Mouse (Mus musculus) heart, embryonic 15.5 days (tissue): ENCODE measurements around the gene Relt. TPM values are rescaled to one million over a fixed set of nuclear protein-coding genes. Genes with fewer than 3 reads are reported as not detected.

Experiments
- ATAC-seq: fragments of 200-750 bp; cut with Nextera tagmentation; replicated peaks from 2 replicates; pipeline ENCODE4 v1.8.0; 2017; ENCODE audit warnings: low read depth, moderate TSS enrichment; ENCODE audit not compliant: insufficient number of reproducible peaks, insufficient read depth, low FRiP score
- H3K27ac ChIP-seq: fragments of 300-500 bp; sonication (generic); 2 replicates; pipeline ENCODE4 v1.5.1; 2015; ENCODE audit warnings: mild to moderate bottlenecking, inconsistent platforms
- H3K27me3 ChIP-seq: fragments of 300-500 bp; sonication (generic); 2 replicates; pipeline ENCODE4 v1.6.1; 2015; ENCODE audit warnings: inconsistent platforms
- H3K36me3 ChIP-seq: fragments of 300-500 bp; sonication (generic); 2 replicates; pipeline ENCODE4 v1.6.1; 2015; ENCODE audit warnings: mild to moderate bottlenecking, inconsistent platforms
- H3K4me1 ChIP-seq: fragments of 300-500 bp; sonication (generic); replicated peaks from 2 replicates; pipeline ENCODE4 v1.6.1; 2015; ENCODE audit warnings: inconsistent platforms
- H3K4me2 ChIP-seq: fragments of 300-500 bp; sonication (generic); 2 replicates; pipeline ENCODE4 v1.6.1; 2015; ENCODE audit warnings: inconsistent platforms, mild to moderate bottlenecking, moderate library complexity
- H3K4me3 ChIP-seq: fragments of 300-500 bp; sonication (generic); 2 replicates; pipeline ENCODE4 v1.5.1; 2015; ENCODE audit warnings: mild to moderate bottlenecking, inconsistent platforms
- H3K9ac ChIP-seq: fragments of 300-500 bp; sonication (generic); 2 replicates; pipeline ENCODE4 v1.6.1; 2015; ENCODE audit warnings: mild to moderate bottlenecking, inconsistent platforms
- H3K9me3 ChIP-seq: fragments of 300-500 bp; sonication (generic); replicated peaks from 2 replicates; pipeline ENCODE4 v1.6.1; 2016; ENCODE audit warnings: inconsistent platforms
- WGBS: fragments of 180-500 bp; shearing (Covaris S2); methylation state at CpG from one replicate; pipeline ENCODE4 v1.1.7; 2015; ENCODE audit warnings: mixed read lengths; 5-methylcytosine and 5-hydroxymethylcytosine counted together
- polyA plus RNA-seq: library from polyadenylated mRNA; unstranded; fragments of >200 nt; fragmentation: Nextera tagmentation; extraction: Ambion mirVana; gene quantifications from 2 replicates; pipeline ENCODE4 v1.2.1, GENCODE M21; 2015

Gene Relt
- polyA plus RNA-seq, 1 experiment from 2014 or later = 2.5 TPM

DNA sequence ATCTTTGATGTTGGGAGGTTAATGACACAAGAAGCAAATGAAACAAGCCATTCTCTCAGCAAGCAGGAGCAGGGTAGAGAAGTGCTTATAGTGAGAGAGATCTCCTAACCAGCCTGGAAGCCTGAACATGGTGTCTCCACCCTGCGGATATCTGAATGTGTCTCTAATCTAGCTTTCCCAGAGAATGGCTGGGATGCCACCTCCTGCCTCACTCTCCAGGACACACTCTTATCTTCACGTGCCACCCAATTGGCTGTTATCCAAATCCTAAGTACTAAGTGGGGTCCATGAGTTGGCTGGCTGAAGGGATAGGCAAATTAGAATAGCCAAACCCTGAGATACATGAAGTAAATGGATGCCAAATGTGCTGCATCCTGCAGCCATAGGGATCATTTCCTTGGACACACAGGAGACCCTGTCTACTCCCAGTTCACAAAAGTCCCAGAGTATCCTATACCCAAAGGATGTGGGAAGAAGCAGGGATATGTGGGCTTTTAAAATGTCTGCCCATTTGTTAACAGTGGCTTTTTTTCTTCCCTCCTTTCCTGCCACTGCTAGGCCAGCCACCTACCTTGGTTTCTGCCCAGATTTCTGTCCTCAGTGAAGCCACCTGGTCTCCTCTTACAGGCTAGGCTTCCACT lies 18.7 kb downstream of the Relt start:
- Histone ChIP-seq H3K4me2 (no peak overlapping the region), H3K4me3 (no peak overlapping the region), H3K4me1 (peaks cover 34% of the 10 kb centered on the region), H3K9ac (no peak overlapping the region), H3K27ac (peak overlapping the region; percentile 71), H3K27me3 (no peaks in the 10 kb centered on the region), H3K36me3 (no peaks in the 10 kb centered on the region), H3K9me3 (no peaks in the 10 kb centered on the region)
- WGBS = 33% methylated on average over 2 of the region's 2 CpGs
- no peak for ATAC-seq

- ATAC-seq = no peak
- WGBS = 64% methylated on average over 2 of the region's 2 CpGs
- no peaks in the 10 kb centered on the region for H3K27me3 ChIP-seq
- H3K36me3 ChIP-seq = no peaks in the 10 kb centered on the region
- no peak overlapping the region for H3K4me3 ChIP-seq
- H3K9ac ChIP-seq = no peak overlapping the region
- H3K9me3 ChIP-seq = no peaks in the 10 kb centered on the region
- peak overlapping the region; percentile 43; the same call in 1 of the 2 replicates for H3K27ac ChIP-seq
- peaks cover 40% of the 10 kb centered on the region for H3K4me1 ChIP-seq
- H3K4me2 ChIP-seq = no peak overlapping the region
Observed at GRCm38 (mm10) chr7:100843866-100844265, 19.4 kb downstream of the Relt start.

DNA sequence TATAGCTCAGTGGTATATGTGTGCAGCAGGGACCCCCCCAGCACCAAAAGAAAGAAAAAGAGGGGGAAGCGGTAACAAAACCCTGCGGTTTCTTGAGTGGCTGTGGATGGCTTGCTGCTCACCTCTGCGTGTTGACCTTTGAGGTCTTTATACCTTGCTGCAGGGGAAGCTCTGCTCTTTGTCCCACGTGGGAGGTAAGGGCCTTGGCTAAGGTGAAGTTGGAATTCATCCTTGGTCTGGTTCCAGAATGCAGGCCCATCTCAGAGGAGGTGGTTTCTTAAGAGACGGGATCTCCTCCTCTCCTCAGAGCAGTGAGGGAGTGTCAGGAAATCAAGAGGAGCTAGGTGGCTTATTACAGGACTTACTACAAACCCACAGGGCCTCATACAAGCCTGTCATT lies 21.1 kb downstream of the Relt start:
- 91% methylated on average over 5 of the region's 5 CpGs for WGBS
- Histone ChIP-seq H3K4me1 (peaks cover 43% of the 10 kb centered on the region), H3K4me3 (no peak overlapping the region), H3K4me2 (no peak overlapping the region), H3K27me3 (no peaks in the 10 kb centered on the region), H3K9ac (no peak overlapping the region), H3K36me3 (no peaks in the 10 kb centered on the region), H3K27ac (no peak overlapping the region), H3K9me3 (no peaks in the 10 kb centered on the region)
- ATAC-seq = no peak

- no peaks in the 10 kb centered on the region for H3K9me3 ChIP-seq
- H3K4me3 ChIP-seq = no peak overlapping the region
- WGBS = 87% methylated on average over 6 of the region's 6 CpGs
- 0 out of 2 replicates have a peak, but pooled peaks cover under 1% of the 10 kb centered on the region for H3K36me3 ChIP-seq
- H3K9ac ChIP-seq = no peak overlapping the region
- H3K27ac ChIP-seq = no peak overlapping the region
- no peak overlapping the region for H3K4me2 ChIP-seq
- peaks cover 43% of the 10 kb centered on the region for H3K4me1 ChIP-seq
- no peaks in the 10 kb centered on the region for H3K27me3 ChIP-seq
- ATAC-seq = no peak
Observed at GRCm38 (mm10) chr7:100841608-100842007, 21.6 kb downstream of the Relt start.

DNA sequence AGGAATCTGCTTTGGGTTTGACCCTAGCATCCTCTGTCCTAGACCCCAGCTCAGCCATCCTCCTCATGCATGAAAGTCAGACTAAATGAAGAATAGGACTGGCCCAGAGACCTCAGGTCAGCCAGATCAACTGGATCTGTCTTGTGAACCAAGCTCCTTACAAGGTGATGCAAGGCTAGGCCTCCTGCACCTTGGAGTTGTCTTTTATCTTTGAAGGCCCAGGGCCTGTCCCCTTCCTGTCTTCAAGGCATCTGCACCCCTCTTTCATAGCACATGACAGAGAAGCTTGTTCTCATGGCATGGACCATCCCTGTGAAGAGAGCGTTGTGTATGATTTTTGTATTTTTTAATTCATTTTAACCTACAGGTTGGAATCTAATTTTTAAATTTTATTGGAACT lies 22.3 kb downstream of the Relt start:
- Histone ChIP-seq H3K27ac (no peak overlapping the region), H3K4me3 (no peak overlapping the region), H3K36me3 (peaks cover 8% of the 10 kb centered on the region), H3K27me3 (no peaks in the 10 kb centered on the region), H3K4me2 (no peak overlapping the region), H3K9ac (no peak overlapping the region), H3K9me3 (no peaks in the 10 kb centered on the region), H3K4me1 (peaks cover 38% of the 10 kb centered on the region)
- WGBS = 93% methylated on average over 1 of the region's 1 CpGs
- ATAC-seq = no peak

DNA sequence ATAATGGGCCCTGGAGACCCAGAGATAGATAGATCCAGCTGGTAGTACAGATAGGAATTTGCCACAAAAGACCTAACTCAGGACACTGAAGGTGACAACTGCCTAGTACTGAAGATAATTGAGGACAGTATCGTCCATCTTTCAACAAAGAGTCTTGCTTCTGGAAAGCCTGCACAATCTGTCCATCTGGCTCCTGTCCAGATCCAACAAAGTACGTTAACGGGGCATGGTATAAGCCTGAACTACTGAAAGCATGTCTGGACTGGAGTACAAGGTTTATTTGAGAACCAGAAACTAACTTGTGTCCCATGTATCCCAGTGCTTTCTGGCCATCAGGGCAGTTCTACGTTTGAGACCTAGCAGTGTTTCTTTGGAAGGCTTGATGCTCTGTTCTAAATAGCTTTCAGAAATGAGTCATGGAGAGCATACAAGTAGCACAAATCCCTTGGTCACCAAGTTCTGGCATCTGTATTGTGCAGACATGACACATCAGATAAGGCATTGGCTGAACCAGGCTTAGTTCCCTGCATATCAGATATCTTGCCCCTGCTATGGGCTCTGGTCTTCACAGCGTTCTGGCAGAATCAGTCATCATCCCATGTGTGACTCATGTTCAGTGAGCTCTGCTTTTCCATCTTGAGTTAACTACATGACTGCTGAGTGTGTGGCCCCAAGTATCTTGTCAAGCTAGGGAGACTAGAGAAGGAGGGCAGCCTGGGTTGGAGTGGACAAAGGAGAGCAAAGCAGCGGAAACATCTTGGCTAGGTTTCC lies 23.4 kb downstream of the Relt start:
- Histone ChIP-seq H3K27ac (peak overlapping the region; percentile 16; the same call in 1 of the 2 replicates), H3K27me3 (no peaks in the 10 kb centered on the region), H3K4me3 (no peak overlapping the region), H3K36me3 (peaks cover 16% of the 10 kb centered on the region), H3K4me2 (no peak overlapping the region), H3K9ac (no peak overlapping the region), H3K4me1 (peaks cover 29% of the 10 kb centered on the region), H3K9me3 (no peaks in the 10 kb centered on the region)
- 47% methylated on average over 6 of the region's 6 CpGs for WGBS
- no peak for ATAC-seq

DNA sequence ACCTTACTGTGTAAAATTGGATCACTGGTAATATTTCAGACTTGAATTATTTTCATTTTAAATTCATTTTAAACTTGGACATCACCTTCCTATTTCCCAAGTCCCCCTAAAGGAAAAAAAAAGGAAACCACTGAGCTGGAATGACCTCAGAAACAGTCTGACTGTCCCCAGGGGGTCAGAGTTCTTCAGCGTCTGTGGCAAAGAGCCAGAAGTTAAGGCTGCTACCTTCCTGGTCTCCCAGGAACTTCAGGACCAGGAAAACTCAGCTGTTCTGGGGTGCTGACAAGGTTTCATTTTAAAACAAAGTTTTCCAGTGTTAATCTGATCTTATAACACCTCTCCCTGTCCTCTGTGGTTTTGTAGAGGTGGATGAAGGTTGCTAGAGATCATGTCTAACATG lies 25.5 kb downstream of the Relt start:
- no peak overlapping the region for H3K27ac ChIP-seq
- H3K4me3 ChIP-seq = no peak overlapping the region
- no peak overlapping the region for H3K4me2 ChIP-seq
- H3K36me3 ChIP-seq = peaks cover 28% of the 10 kb centered on the region
- no peak overlapping the region for H3K9ac ChIP-seq
- no peak for ATAC-seq
- no peaks in the 10 kb centered on the region for H3K9me3 ChIP-seq
- WGBS = 58% methylated on average over 1 of the region's 1 CpGs
- H3K27me3 ChIP-seq = no peaks in the 10 kb centered on the region
- H3K4me1 ChIP-seq = peaks cover 17% of the 10 kb centered on the region

DNA sequence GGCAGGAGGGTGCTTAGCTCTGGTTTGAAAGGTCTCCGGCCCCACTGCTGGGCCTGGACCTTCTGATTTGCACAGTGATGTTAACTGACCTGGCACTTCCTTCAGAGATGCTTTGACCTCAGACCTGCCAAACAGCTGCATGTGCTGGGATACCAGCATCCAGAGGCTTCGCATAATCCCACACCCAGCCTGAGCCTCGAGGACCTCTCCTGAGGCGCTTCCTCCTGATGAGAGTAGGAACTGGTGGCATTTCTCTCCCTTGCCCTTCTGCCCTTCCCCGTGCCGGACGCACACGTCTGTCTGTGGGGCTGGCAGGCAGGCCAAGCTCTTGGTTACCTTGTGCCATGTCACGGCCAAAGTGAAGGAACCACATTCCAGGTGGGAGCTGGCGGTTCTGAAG lies 26.6 kb downstream of the Relt start:
- 84% methylated on average over 10 of the region's 10 CpGs for WGBS
- H3K4me2 ChIP-seq = no peak overlapping the region
- no peak for ATAC-seq
- no peaks in the 10 kb centered on the region for H3K9me3 ChIP-seq
- peaks cover 17% of the 10 kb centered on the region for H3K4me1 ChIP-seq
- no peaks in the 10 kb centered on the region for H3K27me3 ChIP-seq
- H3K9ac ChIP-seq = no peak overlapping the region
- H3K27ac ChIP-seq = no peak overlapping the region
- H3K4me3 ChIP-seq = no peak overlapping the region
- peaks cover 33% of the 10 kb centered on the region for H3K36me3 ChIP-seq

- Histone ChIP-seq H3K4me1 (peaks cover 17% of the 10 kb centered on the region), H3K9ac (no peak overlapping the region), H3K27me3 (no peaks in the 10 kb centered on the region), H3K4me2 (no peak overlapping the region), H3K27ac (no peak overlapping the region), H3K4me3 (no peak overlapping the region), H3K9me3 (no peaks in the 10 kb centered on the region), H3K36me3 (peaks cover 34% of the 10 kb centered on the region)
- ATAC-seq = no peak
- WGBS = 83% methylated on average over 6 of the region's 6 CpGs
Observed at GRCm38 (mm10) chr7:100835711-100836110, 27.5 kb downstream of the Relt start.

DNA sequence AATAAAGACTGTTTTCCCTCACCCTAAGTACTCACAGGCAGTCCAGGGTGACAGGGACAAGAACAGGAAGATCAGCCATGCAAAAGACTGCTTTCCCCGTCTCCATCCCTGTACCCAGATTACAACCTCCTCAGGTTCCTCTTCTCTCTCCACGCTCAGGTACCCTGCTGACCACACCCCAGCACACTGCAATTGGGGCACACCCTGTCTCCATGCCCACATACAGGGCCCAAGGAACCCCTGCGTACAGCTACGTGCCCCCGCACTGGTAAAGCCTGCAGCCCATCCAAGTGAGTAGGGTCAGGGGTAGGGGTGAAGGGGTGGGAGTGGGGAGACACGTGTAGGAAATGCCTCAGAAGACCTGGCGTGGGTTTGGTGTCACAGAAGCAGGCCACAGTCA lies 28.1 kb downstream of the Relt start:
- Histone ChIP-seq H3K4me2 (no peak overlapping the region), H3K27ac (no peak overlapping the region), H3K9ac (no peak overlapping the region), H3K36me3 (peaks cover 34% of the 10 kb centered on the region), H3K9me3 (no peaks in the 10 kb centered on the region), H3K4me3 (no peak overlapping the region), H3K27me3 (no peaks in the 10 kb centered on the region), H3K4me1 (peaks cover 16% of the 10 kb centered on the region)
- ATAC-seq = no peak
- 85% methylated on average over 7 of the region's 7 CpGs for WGBS

- Histone ChIP-seq H3K4me1 (peaks cover 3% of the 10 kb centered on the region; the same call in 1 of the 2 replicates), H3K36me3 (peaks cover 34% of the 10 kb centered on the region), H3K27ac (no peak overlapping the region), H3K27me3 (no peaks in the 10 kb centered on the region), H3K4me3 (no peak overlapping the region), H3K9ac (no peak overlapping the region), H3K4me2 (no peak overlapping the region), H3K9me3 (no peaks in the 10 kb centered on the region)
- ATAC-seq = no peak
- 90% methylated on average over 1 of the region's 1 CpGs for WGBS
Observed at GRCm38 (mm10) chr7:100833859-100834258, 29.4 kb downstream of the Relt start.

DNA sequence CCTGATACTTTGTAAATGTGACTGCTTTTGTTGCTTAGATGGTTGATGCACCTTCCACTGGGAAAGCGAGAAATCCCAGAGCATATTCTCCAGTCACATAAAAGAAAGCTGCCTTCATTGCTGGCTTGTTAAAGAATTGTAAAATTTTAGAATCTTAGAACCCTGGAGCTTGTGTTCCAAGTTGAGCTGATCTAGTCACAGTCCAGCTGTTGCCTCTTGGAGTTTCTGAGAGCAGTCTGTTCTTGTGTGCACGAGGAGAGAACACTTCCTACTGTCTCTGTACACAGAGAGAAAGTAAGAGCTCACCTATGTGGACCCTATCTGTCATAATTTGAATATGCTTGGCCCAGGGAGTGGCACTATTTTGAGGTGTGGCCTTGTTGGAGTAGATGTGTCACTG lies 34.7 kb downstream of the Relt start:
- no peak for ATAC-seq
- peaks cover 21% of the 10 kb centered on the region; the same call in 1 of the 2 replicates for H3K36me3 ChIP-seq
- H3K9me3 ChIP-seq = no peaks in the 10 kb centered on the region
- H3K4me3 ChIP-seq = no peak overlapping the region
- H3K9ac ChIP-seq = no peak overlapping the region
- H3K4me1 ChIP-seq = no peaks in the 10 kb centered on the region
- no peak overlapping the region for H3K27ac ChIP-seq
- no peak overlapping the region for H3K4me2 ChIP-seq
- 90% methylated on average over 2 of the region's 2 CpGs for WGBS
- no peaks in the 10 kb centered on the region for H3K27me3 ChIP-seq
